Mouse (Mus musculus): Measurements from ENCODE around the gene Apod.

Gene Apod

DNA sequence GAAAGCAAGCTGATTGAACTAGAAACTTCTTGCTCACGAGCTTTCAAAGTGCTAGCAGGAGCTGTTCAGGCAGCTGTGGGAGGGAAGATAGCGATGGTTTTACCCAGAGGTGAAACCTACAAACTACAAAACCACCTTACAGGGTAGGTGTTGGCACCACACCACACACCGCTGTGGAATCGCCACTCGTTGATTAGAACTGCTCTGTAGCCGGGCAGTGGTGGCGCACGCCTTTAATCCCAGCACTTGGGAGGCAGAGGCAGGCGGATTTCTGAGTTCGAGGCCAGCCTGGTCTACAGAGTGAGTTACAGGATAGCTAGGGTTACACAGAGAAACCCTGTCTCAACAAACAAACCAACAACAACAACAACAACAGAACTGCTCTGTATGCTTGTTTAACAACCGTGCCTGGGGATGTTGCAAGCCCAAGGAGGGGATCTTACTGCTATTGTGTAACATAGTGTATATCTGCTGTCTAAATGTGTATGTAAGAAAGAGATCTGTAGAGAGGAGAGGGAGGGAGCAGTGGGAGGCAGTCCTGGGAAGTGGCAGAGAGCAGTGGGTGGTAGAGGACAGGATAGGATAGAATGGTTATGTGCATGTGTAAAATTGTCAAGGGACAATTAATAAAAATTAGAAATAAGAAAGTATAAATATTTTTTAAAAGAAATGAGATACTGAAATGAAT, 27.7 kb downstream of the Apod start:
- DNase-seq (ENCODE audit: low spot score in 2 of 2) = no peak

DNA sequence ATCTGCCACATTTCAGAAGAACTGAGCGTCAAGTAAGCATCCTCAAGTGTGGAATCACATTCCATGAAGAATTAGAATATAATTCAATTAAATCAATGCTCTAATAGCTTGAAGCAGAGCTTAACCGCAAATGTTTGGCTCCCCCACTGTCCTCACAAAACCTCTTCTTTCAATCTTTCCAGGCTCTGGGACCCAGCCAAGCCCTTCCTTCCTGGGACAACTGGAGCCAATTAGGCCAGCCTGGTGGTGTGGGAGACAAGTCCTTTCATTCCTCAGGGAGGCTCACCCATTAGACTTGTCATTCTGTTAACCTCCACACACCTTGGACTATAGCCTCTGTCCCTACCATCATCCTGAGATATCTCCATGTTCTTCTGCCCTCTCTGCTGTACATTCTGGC, 32.6 kb downstream of the Apod start:
- DNase-seq (ENCODE audit: low spot score in 2 of 2) = no peak

DNA sequence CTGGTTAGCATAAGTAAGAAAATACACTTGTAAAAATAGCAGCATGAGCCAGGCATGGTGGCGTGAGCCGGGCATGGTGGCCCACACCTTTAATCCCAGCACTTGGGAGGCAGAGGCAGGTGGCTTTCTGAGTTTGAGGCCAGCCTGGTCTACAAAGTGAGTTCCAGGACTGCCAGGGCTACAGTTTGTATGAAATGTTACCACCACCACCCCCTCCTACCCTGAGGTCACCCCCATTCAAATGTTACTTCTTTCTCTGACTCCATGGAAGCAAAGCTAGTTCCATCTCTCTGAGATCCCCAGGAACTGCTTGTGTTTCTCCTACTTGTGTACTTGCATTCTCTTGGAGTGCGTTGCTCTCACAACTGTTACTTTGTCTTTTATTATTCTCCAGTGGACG, 34.4 kb downstream of the Apod start:
- DNase-seq (ENCODE audit: low spot score in 2 of 2) = no peak

DNA sequence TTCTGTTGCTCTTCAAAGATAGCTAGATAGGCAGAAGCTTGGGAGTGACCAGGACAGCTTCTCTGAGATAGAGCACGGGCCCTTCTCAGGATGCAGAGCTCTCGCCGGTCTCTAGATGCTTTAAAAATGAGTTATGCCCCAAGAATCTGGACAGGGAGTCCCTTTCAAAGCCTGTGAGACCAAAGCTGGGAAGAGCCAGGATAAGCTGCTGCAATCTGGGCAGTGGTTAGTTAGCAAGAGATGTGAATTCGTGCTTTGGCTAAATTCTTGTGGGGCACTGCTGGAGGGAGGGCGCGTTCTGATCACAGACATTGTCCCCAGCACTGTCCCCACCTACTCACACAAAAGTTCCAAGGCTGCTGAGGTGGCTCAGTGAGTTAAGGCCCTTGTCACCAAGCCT, 36.0 kb downstream of the Apod start:
- DNase-seq (ENCODE audit: low spot score in 2 of 2) = no peak

DNA sequence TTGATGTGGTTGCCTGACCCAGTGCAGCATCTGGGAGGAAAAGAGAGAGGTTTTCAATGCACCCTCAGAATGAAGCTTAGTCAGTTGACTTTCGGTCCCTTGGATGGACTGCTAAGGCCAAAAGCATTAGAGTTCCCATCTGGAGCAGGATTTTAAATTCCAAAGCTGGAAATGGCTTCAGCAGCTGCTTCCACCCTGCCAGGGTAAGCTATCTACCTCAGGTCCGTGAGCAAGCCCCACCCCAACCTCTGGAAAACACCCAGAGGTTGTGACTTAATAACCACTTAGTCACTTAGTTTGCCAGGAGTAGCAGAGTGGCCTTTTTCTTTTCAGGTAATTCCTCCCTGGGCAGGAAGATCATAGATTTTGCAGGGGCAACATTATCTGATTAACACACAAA, 36.5 kb downstream of the Apod start:
- no peak for DNase-seq (ENCODE audit: low spot score in 2 of 2)

DNA sequence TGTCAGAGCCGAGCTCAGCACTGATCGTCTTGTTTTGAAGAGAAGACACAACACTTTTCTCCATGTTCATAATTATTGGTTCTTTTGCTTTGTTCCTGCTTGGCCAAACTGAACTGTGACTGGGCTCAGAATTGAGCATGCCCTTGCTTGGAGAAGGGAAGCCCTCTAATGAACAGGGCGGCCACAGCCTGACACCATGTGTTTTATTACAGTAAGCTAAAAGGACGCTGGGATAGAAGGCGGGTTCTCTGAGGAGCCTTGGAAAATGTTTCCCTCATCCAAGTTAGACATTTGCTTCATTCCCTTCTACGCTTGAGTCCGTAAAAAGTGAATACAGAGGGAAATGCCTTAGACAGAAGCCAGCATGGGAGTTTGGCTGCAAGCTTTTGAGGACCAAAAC, 37.6 kb downstream of the Apod start:
- no peak for DNase-seq (ENCODE audit: low spot score in 2 of 2)

DNA sequence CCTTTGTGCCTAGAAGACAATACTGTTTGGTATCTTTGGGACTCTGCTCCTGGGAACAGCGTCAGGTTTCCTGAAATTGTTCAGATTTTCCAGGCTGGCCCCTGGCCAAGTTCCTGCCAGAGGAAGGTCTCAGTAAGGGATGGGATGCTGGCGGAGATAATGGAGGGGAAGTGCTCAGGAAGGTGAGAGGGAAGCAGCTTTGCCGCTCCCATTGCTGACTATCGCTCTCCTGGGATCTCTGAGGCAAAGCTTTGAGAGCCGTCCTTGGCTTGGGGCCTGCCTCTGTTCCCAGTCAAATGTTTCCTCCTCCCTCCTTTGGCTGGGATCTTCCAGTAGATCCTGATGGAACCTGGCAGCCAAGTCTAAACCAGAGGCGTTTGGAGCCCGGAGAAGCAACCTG, 38.1 kb downstream of the Apod start:
- peak in 1 of 2 experiments; percentile 50 for DNase-seq (ENCODE audit: low spot score in 2 of 2)

DNA sequence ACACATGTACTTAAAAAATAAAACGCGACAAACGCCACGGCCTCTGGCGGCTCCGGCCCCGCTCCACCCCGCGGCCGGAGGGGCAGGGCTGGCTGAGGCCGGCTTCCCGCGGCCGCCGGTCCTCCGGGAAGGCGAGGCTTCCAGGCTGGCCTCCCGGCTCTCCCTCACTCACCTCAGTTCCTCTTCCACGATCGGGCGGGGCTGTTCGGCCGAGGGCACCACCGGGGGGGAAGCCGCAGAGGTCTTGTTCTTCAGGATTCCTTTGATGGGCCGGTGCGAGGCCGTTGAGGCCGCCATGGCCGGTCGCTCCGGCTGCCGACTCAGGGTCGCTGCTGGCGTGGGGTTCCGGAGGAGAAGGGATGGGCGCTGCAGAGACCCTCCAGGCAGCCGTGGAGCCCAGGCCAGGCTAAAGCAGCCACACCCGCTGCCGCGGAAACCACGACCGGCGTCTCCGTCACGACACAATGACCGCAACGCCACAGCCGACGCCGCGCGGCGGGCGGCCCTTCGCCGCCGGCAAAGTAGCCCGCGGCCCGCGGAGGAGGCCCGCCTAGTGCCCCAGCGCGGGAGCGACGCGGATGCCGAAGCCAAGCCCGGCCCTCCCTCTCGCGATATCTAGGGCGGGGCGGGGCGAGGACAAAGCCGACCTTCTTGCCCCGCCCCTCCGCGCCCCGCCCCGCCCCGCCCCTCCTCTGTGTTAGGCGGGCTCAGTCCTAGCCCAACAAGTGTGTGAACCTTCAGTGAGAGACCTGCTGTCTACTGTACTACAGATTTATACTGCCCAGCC, 39.7 kb downstream of the Apod start, which contains the start of gene Ppp1r2:
TSS of gene Ppp1r2 (minus strand) at position 604 of the 787 bp plus-strand sequence.
- peak in 1 of 2 experiments; percentile 82 for DNase-seq (ENCODE audit: low spot score in 2 of 2)

DNA sequence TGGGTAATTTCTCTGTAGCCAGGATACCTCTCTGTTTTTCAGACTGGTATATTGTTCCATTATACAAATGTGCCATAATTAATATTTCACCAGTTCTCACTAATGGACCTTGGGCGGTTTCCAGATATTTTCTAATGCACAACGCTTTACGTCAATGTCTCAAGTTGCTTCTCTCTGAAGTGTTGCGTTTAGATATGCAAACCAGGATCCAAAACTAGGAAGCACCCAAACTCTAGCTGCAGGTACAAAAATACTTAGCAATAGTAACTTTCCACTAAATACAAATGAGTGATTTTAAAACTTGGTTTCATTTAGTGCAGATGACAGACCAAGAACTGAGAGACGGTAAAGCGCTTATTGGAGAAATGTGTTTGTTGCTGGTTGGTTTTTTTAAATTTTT, 40.5 kb downstream of the Apod start:
- DNase-seq (ENCODE audit: low spot score in 2 of 2) = no peak

DNA sequence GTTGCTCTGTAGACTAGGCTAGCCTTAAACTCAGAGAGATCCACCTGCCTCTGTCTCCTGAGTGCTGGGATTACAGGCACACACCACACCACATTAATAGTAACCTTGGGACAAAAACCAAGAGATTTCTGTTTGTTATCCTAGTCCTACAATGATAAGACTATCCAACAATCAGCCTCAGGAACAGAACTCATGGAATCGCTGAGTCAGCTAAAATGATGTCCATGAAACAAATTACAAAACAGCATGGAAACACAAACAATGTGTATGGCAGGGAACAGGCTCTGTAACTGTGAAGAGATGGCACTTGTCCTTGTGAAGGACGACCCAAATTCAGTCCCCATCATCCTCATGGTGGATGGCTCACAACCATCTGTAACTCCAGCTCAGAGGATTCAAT, 47.9 kb downstream of the Apod start:
- DNase-seq (ENCODE audit: low spot score in 2 of 2) = no peak

DNA sequence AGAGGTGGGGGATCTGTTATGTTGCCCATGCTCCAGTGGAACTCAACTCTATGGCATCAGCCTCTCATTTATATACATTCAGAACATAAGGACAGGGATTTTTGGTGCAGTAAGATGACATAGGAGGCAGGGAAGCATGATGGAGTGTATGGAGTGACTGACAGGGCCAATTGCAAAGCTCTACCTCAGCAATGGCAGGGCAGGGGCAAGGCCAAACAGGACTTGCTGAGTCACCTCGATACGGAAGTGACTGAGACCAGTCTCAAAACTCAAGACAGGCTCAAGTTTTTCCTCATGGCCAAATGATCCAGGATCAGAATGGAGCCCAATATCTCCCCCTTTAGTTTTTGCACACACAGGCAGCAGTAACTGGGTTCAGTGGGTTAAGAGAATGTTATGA, 58.5 kb downstream of the Apod start:
- no peak for DNase-seq (ENCODE audit: low spot score in 2 of 2)

DNA sequence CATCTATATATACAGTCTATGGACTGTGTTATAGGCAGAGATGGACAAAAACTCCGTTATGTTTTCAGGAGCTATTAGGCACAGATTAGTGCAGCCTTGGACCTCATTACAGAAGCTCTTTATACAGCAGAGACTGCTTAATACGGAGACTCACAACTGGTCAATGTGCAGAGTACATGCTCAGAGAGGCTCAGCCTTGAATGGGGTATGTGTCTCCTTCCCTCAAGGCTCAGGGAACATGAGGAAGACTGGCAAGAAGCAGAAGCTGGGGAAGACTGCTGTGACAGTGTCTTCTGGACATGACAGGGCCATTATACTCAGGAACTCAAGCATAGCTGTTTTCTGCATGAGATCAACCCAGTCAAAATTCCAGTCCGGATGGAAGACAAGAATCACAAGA, 58.9 kb downstream of the Apod start:
- no peak for DNase-seq (ENCODE audit: low spot score in 2 of 2)

DNA sequence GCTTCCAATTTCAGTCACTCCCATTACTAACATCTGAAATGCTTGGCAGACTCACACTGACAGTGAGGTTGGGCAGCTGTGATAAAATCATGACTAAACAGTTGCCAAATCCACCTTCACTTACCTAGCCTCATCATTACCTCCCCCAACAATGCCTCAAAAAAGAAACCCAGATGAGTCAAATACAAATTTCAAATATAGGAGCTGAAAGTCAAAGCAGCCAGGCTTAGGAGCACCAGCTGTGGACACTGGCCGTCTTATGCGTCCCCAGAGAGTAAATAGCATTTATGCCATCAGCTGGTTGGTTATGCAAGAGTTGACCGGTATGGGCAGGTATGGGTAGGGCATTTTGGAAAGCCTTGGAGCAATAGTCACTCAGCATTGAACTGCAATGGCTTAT, 65.2 kb downstream of the Apod start:
- no peak for DNase-seq (ENCODE audit: low spot score in 2 of 2)

DNA sequence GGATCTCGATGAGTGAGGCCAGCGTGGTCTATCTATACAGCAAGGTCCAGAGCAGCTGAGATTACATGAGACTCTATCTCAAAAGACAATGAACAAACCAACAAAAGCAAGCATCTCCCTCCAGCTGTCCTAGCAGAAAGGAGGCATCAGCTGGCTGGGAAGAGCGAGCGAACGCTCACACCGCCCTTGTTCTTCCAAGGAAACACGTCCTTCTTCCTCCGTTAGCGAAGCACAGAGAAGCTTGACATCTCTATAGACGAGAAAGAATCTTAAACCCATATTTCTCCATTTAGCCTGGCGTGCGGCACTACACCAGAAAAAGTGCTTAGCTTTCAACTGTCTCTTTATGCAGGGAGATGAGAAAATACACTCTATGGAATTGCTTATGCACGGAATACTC, 65.9 kb downstream of the Apod start:
- no peak for DNase-seq (ENCODE audit: low spot score in 2 of 2)

DNA sequence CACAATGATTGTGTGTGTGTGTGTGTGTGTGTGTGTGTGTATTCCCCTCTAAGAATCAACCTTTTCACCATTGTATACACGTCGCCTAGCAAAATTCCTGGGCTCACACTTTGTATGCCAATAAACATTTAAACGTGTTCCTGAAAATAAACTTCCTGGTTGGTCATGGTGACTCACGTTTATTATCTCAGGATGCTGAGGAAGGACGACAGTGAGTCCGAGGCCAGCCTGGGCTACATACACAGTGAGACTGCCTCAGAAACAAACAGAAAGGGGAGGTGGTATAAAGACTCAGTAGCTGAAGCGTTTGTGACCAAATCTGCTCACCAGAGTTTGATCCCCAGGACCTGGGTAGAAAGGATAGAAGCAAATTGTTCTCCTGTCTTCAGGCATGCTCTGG, 67.2 kb downstream of the Apod start:
- no peak for DNase-seq (ENCODE audit: low spot score in 2 of 2)

Measured in left cerebral cortex, adult 9 months (tissue).